Mouse (Mus musculus): ENCODE data around the gene Olfr1079. TPM values are rescaled to one million over a fixed set of nuclear protein-coding genes. Genes with fewer than 3 reads are reported as not detected.
"Not testable (repeated sequence)": the region's sequence is repeated elsewhere in the genome, so short reads cannot be mapped to it uniquely, and the experiment has no call there.

The Olfr1079 gene
- 0.10 TPM in 1 of 2 replicates, not detected in the other for polyA plus RNA-seq (2015; fragmentation: Nextera tagmentation; extraction: Ambion mirVana)

GRCm38 (mm10) chr2:86542380-86542779 is at the start of gene Olfr1079:
Gene Olfr1079, minus strand, starts transcription at chr2:86542480.
- H3K27ac ChIP-seq (ENCODE audit: low read length), result no peak within 1 kb of the TSS
- no peaks in the 10 kb centered on the region for H3K9me3 ChIP-seq (replicated peaks; ENCODE audit: control insufficient read depth, low read length, poor library complexity, severe bottlenecking)
- no peaks in the 10 kb centered on the region for H3K36me3 ChIP-seq (ENCODE audit: control insufficient read depth, insufficient read depth, low read length)
- no peak within 1 kb of the TSS for H3K4me3 ChIP-seq (ENCODE audit: low read depth, low read length)
- H3K4me1 ChIP-seq (ENCODE audit: control insufficient read depth, insufficient read depth, low read length), result no peaks in the 10 kb centered on the region
- H3K4me2 ChIP-seq (ENCODE audit: low read length), result no peak within 1 kb of the TSS
- ATAC-seq, result no peak
- 56% methylated on average over 1 of the region's 1 CpGs for WGBS
- H3K9ac ChIP-seq (ENCODE audit: low read depth, low read length), result no peak within 1 kb of the TSS
- H3K27me3 ChIP-seq (ENCODE audit: control insufficient read depth, insufficient read depth, low read depth, low read length), result no peaks in the 10 kb centered on the region

GRCm38 (mm10) chr2:86558135-86558534 is 15.9 kb upstream of the Olfr1079 start, which contains the start of gene Olfr1080:
Gene Olfr1080, minus strand, starts transcription at chr2:86558235.
- H3K4me2 ChIP-seq (ENCODE audit: low read length); H3K4me3 ChIP-seq (ENCODE audit: low read depth, low read length); H3K27ac ChIP-seq (ENCODE audit: low read length); H3K27me3 ChIP-seq (ENCODE audit: control insufficient read depth, insufficient read depth, low read depth, low read length); H3K9ac ChIP-seq (ENCODE audit: low read depth, low read length); ATAC-seq; H3K4me1 ChIP-seq (ENCODE audit: control insufficient read depth, insufficient read depth, low read length); H3K36me3 ChIP-seq (ENCODE audit: control insufficient read depth, insufficient read depth, low read length); H3K9me3 ChIP-seq (replicated peaks; ENCODE audit: control insufficient read depth, low read length, poor library complexity, severe bottlenecking): not testable (repeated sequence)

- 62% methylated on average over 1 of the region's 1 CpGs for WGBS
Measured at GRCm38 (mm10) chr2:86530991-86531390, 11.3 kb downstream of the Olfr1079 start.

GRCm38 (mm10) chr2:86508161-86508560 is 34.1 kb downstream of the Olfr1079 start, which contains the start of gene Olfr1076:
Gene Olfr1076, plus strand, starts transcription at chr2:86508461.
- Histone ChIP-seq H3K9me3 (replicated peaks; ENCODE audit: control insufficient read depth, low read length, poor library complexity, severe bottlenecking) (no peaks in the 10 kb centered on the region), H3K4me1 (ENCODE audit: control insufficient read depth, insufficient read depth, low read length) (no peaks in the 10 kb centered on the region), H3K9ac (ENCODE audit: low read depth, low read length) (no peak within 1 kb of the TSS), H3K27me3 (ENCODE audit: control insufficient read depth, insufficient read depth, low read depth, low read length) (no peaks in the 10 kb centered on the region), H3K36me3 (ENCODE audit: control insufficient read depth, insufficient read depth, low read length) (no peaks in the 10 kb centered on the region), H3K4me3 (ENCODE audit: low read depth, low read length) (no peak within 1 kb of the TSS), H3K27ac (ENCODE audit: low read length) (no peak within 1 kb of the TSS), H3K4me2 (ENCODE audit: low read length) (no peak within 1 kb of the TSS)
- 93% methylated on average over 1 of the region's 1 CpGs for WGBS
- no peak for ATAC-seq

More at GRCm38 (mm10) chr2:86530991-86531390, 11.3 kb downstream of the Olfr1079 start:
- no peak overlapping the region for H3K4me3 ChIP-seq (ENCODE audit: low read depth, low read length)
- no peak overlapping the region for H3K4me2 ChIP-seq (ENCODE audit: low read length)
- no peak overlapping the region for H3K9ac ChIP-seq (ENCODE audit: low read depth, low read length)
- no peaks in the 10 kb centered on the region for H3K9me3 ChIP-seq (replicated peaks; ENCODE audit: control insufficient read depth, low read length, poor library complexity, severe bottlenecking)
- no peak overlapping the region for H3K27ac ChIP-seq (ENCODE audit: low read length)
- H3K36me3 ChIP-seq (ENCODE audit: control insufficient read depth, insufficient read depth, low read length), result no peaks in the 10 kb centered on the region
- no peaks in the 10 kb centered on the region for H3K4me1 ChIP-seq (ENCODE audit: control insufficient read depth, insufficient read depth, low read length)
- ATAC-seq, result no peak
- H3K27me3 ChIP-seq (ENCODE audit: control insufficient read depth, insufficient read depth, low read depth, low read length), result no peaks in the 10 kb centered on the region

- H3K4me3 ChIP-seq (ENCODE audit: low read depth, low read length), result no peak within 1 kb of the TSS
- H3K4me2 ChIP-seq (ENCODE audit: low read length), result no peak within 1 kb of the TSS
- H3K9ac ChIP-seq (ENCODE audit: low read depth, low read length), result no peak within 1 kb of the TSS
- WGBS, result 49% methylated on average over 1 of the region's 1 CpGs
- H3K36me3 ChIP-seq (ENCODE audit: control insufficient read depth, insufficient read depth, low read length), result no peaks in the 10 kb centered on the region
- no peak within 1 kb of the TSS for H3K27ac ChIP-seq (ENCODE audit: low read length)
- no peaks in the 10 kb centered on the region for H3K27me3 ChIP-seq (ENCODE audit: control insufficient read depth, insufficient read depth, low read depth, low read length)
- H3K4me1 ChIP-seq (ENCODE audit: control insufficient read depth, insufficient read depth, low read length), result no peaks in the 10 kb centered on the region
- H3K9me3 ChIP-seq (replicated peaks; ENCODE audit: control insufficient read depth, low read length, poor library complexity, severe bottlenecking), result no peaks in the 10 kb centered on the region
- ATAC-seq, result no peak
Measured at GRCm38 (mm10) chr2:86487286-86487685, 55.0 kb downstream of the Olfr1079 start, which contains the start of gene Olfr228. Gene Olfr228, minus strand, starts transcription at chr2:86487386.

Other genes starting within 250 kb of the Olfr1079 start
- not detected in 2 replicates for gene Olfr1053, start 227.2 kb downstream of the Olfr1079 start, polyA plus RNA-seq (2015; fragmentation: Nextera tagmentation; extraction: Ambion mirVana)
- not detected in 2 replicates for gene Olfr1054, start 207.0 kb downstream of the Olfr1079 start, polyA plus RNA-seq (2015; fragmentation: Nextera tagmentation; extraction: Ambion mirVana)
- not detected in 2 replicates for gene Olfr1055, start 192.2 kb downstream of the Olfr1079 start, polyA plus RNA-seq (2015; fragmentation: Nextera tagmentation; extraction: Ambion mirVana)
- not detected in 2 replicates for gene Olfr1056, start 180.0 kb downstream of the Olfr1079 start, polyA plus RNA-seq (2015; fragmentation: Nextera tagmentation; extraction: Ambion mirVana)
- gene Olfr1057, start 164.1 kb downstream of the Olfr1079 start, polyA plus RNA-seq (2015; fragmentation: Nextera tagmentation; extraction: Ambion mirVana), result not detected in 2 replicates
- gene Olfr1058, start 153.9 kb downstream of the Olfr1079 start, polyA plus RNA-seq (2015; fragmentation: Nextera tagmentation; extraction: Ambion mirVana), result not detected in 2 replicates
- not detected in 2 replicates for gene Olfr1061, start 128.4 kb downstream of the Olfr1079 start, polyA plus RNA-seq (2015; fragmentation: Nextera tagmentation; extraction: Ambion mirVana)
- gene Olfr1062, start 115.7 kb downstream of the Olfr1079 start, polyA plus RNA-seq (2015; fragmentation: Nextera tagmentation; extraction: Ambion mirVana), result not detected in 2 replicates
- not detected in 2 replicates for gene Olfr1065, start 91.9 kb downstream of the Olfr1079 start, polyA plus RNA-seq (2015; fragmentation: Nextera tagmentation; extraction: Ambion mirVana)
- not detected in 2 replicates for gene Olfr1066, start 86.2 kb downstream of the Olfr1079 start, polyA plus RNA-seq (2015; fragmentation: Nextera tagmentation; extraction: Ambion mirVana)
- gene Olfr228, start 55.1 kb downstream of the Olfr1079 start, polyA plus RNA-seq (2015; fragmentation: Nextera tagmentation; extraction: Ambion mirVana), result not detected in 2 replicates
- gene Olfr1076, start 34.0 kb downstream of the Olfr1079 start, polyA plus RNA-seq (2015; fragmentation: Nextera tagmentation; extraction: Ambion mirVana), result not detected in 2 replicates
- not detected in 2 replicates for gene Olfr1080, start 15.8 kb upstream of the Olfr1079 start, polyA plus RNA-seq (2015; fragmentation: Nextera tagmentation; extraction: Ambion mirVana)
- gene Olfr1082, start 56.5 kb upstream of the Olfr1079 start, polyA plus RNA-seq (2015; fragmentation: Nextera tagmentation; extraction: Ambion mirVana), result not detected in 2 replicates
- not detected in 2 replicates for gene Olfr1084, start 97.2 kb upstream of the Olfr1079 start, polyA plus RNA-seq (2015; fragmentation: Nextera tagmentation; extraction: Ambion mirVana)
- gene Olfr1085, start 119.5 kb upstream of the Olfr1079 start, polyA plus RNA-seq (2015; fragmentation: Nextera tagmentation; extraction: Ambion mirVana), result not detected in 2 replicates
- gene Olfr1086, start 137.6 kb upstream of the Olfr1079 start, polyA plus RNA-seq (2015; fragmentation: Nextera tagmentation; extraction: Ambion mirVana), result not detected in 2 replicates
- not detected in 2 replicates for gene Olfr1087, start 155.9 kb upstream of the Olfr1079 start, polyA plus RNA-seq (2015; fragmentation: Nextera tagmentation; extraction: Ambion mirVana)
- not detected in 2 replicates for gene Olfr1089, start 191.2 kb upstream of the Olfr1079 start, polyA plus RNA-seq (2015; fragmentation: Nextera tagmentation; extraction: Ambion mirVana)
- not detected in 2 replicates for gene Olfr1090, start 216.5 kb upstream of the Olfr1079 start, polyA plus RNA-seq (2015; fragmentation: Nextera tagmentation; extraction: Ambion mirVana)
- not detected in 2 replicates for gene Olfr1093, start 240.0 kb upstream of the Olfr1079 start, polyA plus RNA-seq (2015; fragmentation: Nextera tagmentation; extraction: Ambion mirVana)

Data from midbrain, embryonic 16.5 days (tissue).